Mouse (Mus musculus) megakaryocyte, embryonic 14.5 days (primary cell): ENCODE results near the gene Stard9.

Experiments used
- FLI1 ChIP-seq: IDR thresholded peaks from 2 replicates; pipeline ENCODE4 v1.6.1; 2012; ENCODE audit warnings: low read length, inconsistent platforms, mixed read lengths
- GATA1 ChIP-seq: IDR thresholded peaks from 3 replicates; pipeline ENCODE4 v1.6.1; 2012; ENCODE audit warnings: mixed read lengths, low read length, inconsistent platforms, borderline replicate concordance

DNA sequence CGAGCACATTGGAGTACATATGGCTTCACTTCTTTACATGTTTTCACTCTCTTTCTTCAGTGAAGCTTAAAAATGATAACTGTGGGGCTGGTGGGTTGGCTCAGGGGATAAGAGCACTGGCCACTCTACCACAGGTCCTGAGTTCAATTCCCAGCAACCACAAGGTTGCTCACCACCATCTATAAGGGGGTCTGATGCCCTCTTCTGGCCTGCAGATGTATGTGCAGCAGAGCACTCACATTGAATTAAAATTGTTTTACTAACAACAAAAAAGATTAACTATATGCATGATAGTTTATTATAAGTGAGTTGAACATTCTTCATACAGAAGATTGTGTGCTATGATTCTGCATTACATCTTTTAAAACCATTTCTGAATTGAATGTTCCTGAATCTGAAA lies 9.4 kb upstream of the Stard9 start:
- TF ChIP-seq GATA1 (no peak), FLI1 (no peak)
